Mouse (Mus musculus) midbrain, embryonic 12.5 days (tissue): ENCODE measurements at regions not wholly inside any gene's neighbourhood (a gene's known extent, or its start where the extent isn't known, plus 50 kb on each side); places are given as distances from the start of the nearest gene placed in this dataset.
A peak's percentile ranks its signal among the peaks of the same experiment; 100 is the strongest.

ENCODE experiments used
- ATAC-seq: fragments of 200-750 bp; cut with Nextera tagmentation; 2 replicates; pipeline ENCODE4 v1.8.0; 2017; ENCODE audit warnings: low read depth, moderate TSS enrichment, moderate library complexity; ENCODE audit not compliant: low FRiP score
- H3K27ac ChIP-seq: fragments of 300-500 bp; sonication (generic); replicated peaks from 2 replicates; pipeline ENCODE4 v1.5.1; 2016; ENCODE audit warnings: mild to moderate bottlenecking
- H3K27me3 ChIP-seq: fragments of 300-500 bp; sonication (generic); 2 replicates; pipeline ENCODE4 v1.6.1; 2016; ENCODE audit warnings: mild to moderate bottlenecking
- H3K36me3 ChIP-seq: fragments of 300-500 bp; sonication (generic); 2 replicates; pipeline ENCODE4 v1.6.1; 2016
- H3K4me1 ChIP-seq: fragments of 300-500 bp; sonication (generic); 2 replicates; pipeline ENCODE4 v1.6.1; 2016
- H3K4me2 ChIP-seq: fragments of 300-500 bp; sonication (generic); replicated peaks from 2 replicates; pipeline ENCODE4 v1.6.1; 2016; ENCODE audit warnings: mild to moderate bottlenecking, moderate library complexity
- H3K4me3 ChIP-seq: fragments of 300-500 bp; sonication (generic); 2 replicates; pipeline ENCODE4 v1.5.1; 2016; ENCODE audit warnings: mild to moderate bottlenecking
- H3K9ac ChIP-seq: fragments of 300-500 bp; sonication (generic); replicated peaks from 2 replicates; pipeline ENCODE4 v1.6.1; 2016; ENCODE audit warnings: mild to moderate bottlenecking, moderate library complexity
- H3K9me3 ChIP-seq: fragments of 300-500 bp; sonication (generic); 2 replicates; pipeline ENCODE4 v1.6.1; 2016; ENCODE audit warnings: mild to moderate bottlenecking
- WGBS: fragments of 180-500 bp; shearing (Covaris S2); methylation state at CpG from one replicate; pipeline ENCODE4 v1.1.7; 2016; 5-methylcytosine and 5-hydroxymethylcytosine counted together

- WGBS, result 89% methylated on average over 3 of the region's 3 CpGs
- Histone ChIP-seq H3K9ac (no peak overlapping the region), H3K4me2 (no peak overlapping the region), H3K27ac (no peak overlapping the region), H3K9me3 (no peaks in the 10 kb centered on the region), H3K27me3 (no peaks in the 10 kb centered on the region), H3K4me3 (no peak overlapping the region), H3K4me1 (no peaks in the 10 kb centered on the region), H3K36me3 (no peaks in the 10 kb centered on the region)
- no peak for ATAC-seq
Measured at GRCm38 (mm10) chr2:79149012-79149698, 106.1 kb upstream of the Itga4 start.

DNA sequence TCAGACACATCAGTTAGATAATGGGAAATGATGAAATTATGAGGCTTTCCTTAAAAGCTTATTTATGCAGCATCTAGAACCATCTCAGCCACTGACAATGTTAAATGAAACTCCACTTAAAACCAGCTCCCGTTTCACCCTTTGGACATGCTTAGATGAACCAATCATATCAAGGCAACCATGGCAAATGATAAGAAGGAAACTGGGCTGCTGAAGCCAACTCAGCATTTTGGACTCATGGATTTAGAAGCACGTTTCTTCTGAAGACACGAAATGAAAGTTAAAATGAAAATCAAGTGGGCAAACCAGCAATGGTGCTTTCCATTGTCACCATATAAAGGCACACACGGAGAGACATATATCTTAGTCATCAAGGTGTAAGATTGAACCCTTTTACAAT, 103.6 kb upstream of the Itga4 start:
- no peaks in the 10 kb centered on the region for H3K9me3 ChIP-seq
- H3K36me3 ChIP-seq, result no peaks in the 10 kb centered on the region
- no peaks in the 10 kb centered on the region for H3K4me1 ChIP-seq
- H3K4me3 ChIP-seq, result no peak overlapping the region
- WGBS, result 87% methylated on average over 4 of the region's 4 CpGs
- H3K9ac ChIP-seq, result no peak overlapping the region
- no peak overlapping the region for H3K27ac ChIP-seq
- H3K27me3 ChIP-seq, result no peaks in the 10 kb centered on the region
- no peak for ATAC-seq
- no peak overlapping the region for H3K4me2 ChIP-seq

DNA sequence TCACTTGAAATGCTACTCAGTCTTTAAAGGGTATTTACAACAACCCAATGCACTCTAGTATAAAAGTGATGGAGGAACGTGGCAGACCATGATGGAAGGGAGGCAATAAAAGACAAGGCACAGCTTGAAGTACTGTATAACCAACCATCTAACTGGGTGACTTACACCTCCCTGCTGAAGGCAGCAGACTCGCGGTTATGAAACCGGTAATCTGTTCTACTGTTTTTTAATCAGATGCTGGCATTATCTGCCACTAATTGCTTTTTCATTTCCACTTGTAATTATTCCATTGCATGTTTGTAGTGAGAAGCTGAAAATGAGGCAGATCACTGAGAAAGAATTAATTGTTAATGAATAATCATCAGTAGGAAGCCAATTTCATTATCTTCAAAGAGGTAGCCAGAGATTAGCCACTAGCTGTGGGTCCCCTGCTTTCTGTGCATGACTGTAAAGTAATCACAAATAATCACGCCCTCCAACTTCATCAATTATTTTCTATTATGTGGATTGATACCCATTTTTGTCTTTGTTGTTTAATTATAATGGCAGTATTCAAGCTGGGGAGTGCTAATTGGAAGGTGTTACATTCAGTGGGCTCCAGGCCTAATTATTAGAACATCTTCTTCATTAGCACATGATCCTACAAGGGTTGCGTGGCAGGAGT, 103.1 kb upstream of the Itga4 start:
- H3K9me3 ChIP-seq, result no peaks in the 10 kb centered on the region
- H3K36me3 ChIP-seq, result no peaks in the 10 kb centered on the region
- no peak overlapping the region for H3K4me3 ChIP-seq
- H3K9ac ChIP-seq, result no peak overlapping the region
- no peak overlapping the region for H3K4me2 ChIP-seq
- no peaks in the 10 kb centered on the region for H3K4me1 ChIP-seq
- peak; percentile 60; the same call in 1 of the 2 replicates for ATAC-seq
- no peak overlapping the region for H3K27ac ChIP-seq
- H3K27me3 ChIP-seq, result no peaks in the 10 kb centered on the region
- WGBS, result 77% methylated on average over 6 of the region's 6 CpGs

- H3K9ac ChIP-seq, result no peak overlapping the region
- H3K9me3 ChIP-seq, result no peaks in the 10 kb centered on the region
- H3K27ac ChIP-seq, result no peak overlapping the region
- no peaks in the 10 kb centered on the region for H3K4me1 ChIP-seq
- H3K4me2 ChIP-seq, result no peak overlapping the region
- ATAC-seq, result no peak
- 87% methylated on average over 5 of the region's 5 CpGs for WGBS
- no peak overlapping the region for H3K4me3 ChIP-seq
- no peaks in the 10 kb centered on the region for H3K36me3 ChIP-seq
- H3K27me3 ChIP-seq, result no peaks in the 10 kb centered on the region
Measured at GRCm38 (mm10) chr2:79152695-79153057, 102.5 kb upstream of the Itga4 start.

DNA sequence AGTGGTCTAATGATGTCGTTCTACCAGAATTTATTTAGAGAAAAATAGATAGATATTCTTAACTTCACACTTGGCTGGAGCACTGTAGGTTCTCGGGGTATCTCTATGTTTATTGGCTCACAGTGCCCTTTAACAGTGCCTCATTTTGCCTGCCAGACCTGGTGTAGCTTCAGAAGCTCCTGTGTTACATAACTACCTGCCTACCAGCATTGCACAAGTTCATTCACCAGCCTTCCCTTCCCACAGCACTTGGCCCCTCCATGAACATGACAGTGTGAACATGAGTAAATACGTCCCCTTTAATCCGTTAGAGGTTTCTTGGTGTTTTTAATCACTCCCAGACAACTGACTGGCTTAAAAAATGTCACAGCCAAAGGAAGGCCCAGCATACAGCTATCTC, 102.2 kb upstream of the Itga4 start:
- no peak overlapping the region for H3K9ac ChIP-seq
- H3K9me3 ChIP-seq, result no peaks in the 10 kb centered on the region
- H3K36me3 ChIP-seq, result no peaks in the 10 kb centered on the region
- H3K4me2 ChIP-seq, result no peak overlapping the region
- H3K4me1 ChIP-seq, result no peaks in the 10 kb centered on the region
- H3K4me3 ChIP-seq, result no peak overlapping the region
- ATAC-seq, result 0 out of 2 replicates have a peak, but pooled peaks have one; percentile 16
- H3K27me3 ChIP-seq, result no peaks in the 10 kb centered on the region
- WGBS, result 78% methylated on average over 4 of the region's 4 CpGs
- no peak overlapping the region for H3K27ac ChIP-seq

GRCm38 (mm10) chr2:79158450-79159055, 96.7 kb upstream of the Itga4 start:
- Histone ChIP-seq H3K27me3 (no peaks in the 10 kb centered on the region), H3K36me3 (no peaks in the 10 kb centered on the region), H3K4me1 (no peaks in the 10 kb centered on the region), H3K9ac (no peak overlapping the region), H3K4me3 (no peak overlapping the region), H3K4me2 (no peak overlapping the region), H3K27ac (no peak overlapping the region), H3K9me3 (no peaks in the 10 kb centered on the region)
- ATAC-seq, result no peak
- WGBS, result 76% methylated on average over 3 of the region's 3 CpGs

GRCm38 (mm10) chr2:79159336-79159735, 95.9 kb upstream of the Itga4 start:
- no peaks in the 10 kb centered on the region for H3K27me3 ChIP-seq
- H3K9ac ChIP-seq, result no peak overlapping the region
- 85% methylated on average over 5 of the region's 5 CpGs for WGBS
- no peak overlapping the region for H3K27ac ChIP-seq
- H3K36me3 ChIP-seq, result no peaks in the 10 kb centered on the region
- no peaks in the 10 kb centered on the region for H3K4me1 ChIP-seq
- H3K4me2 ChIP-seq, result no peak overlapping the region
- no peak overlapping the region for H3K4me3 ChIP-seq
- ATAC-seq, result no peak
- no peaks in the 10 kb centered on the region for H3K9me3 ChIP-seq

GRCm38 (mm10) chr2:79172967-79173919, 82.0 kb upstream of the Itga4 start:
- Histone ChIP-seq H3K36me3 (no peaks in the 10 kb centered on the region), H3K9me3 (no peaks in the 10 kb centered on the region), H3K27ac (no peak overlapping the region), H3K9ac (no peak overlapping the region), H3K4me1 (no peaks in the 10 kb centered on the region), H3K4me2 (no peak overlapping the region), H3K4me3 (no peak overlapping the region), H3K27me3 (no peaks in the 10 kb centered on the region)
- no peak for ATAC-seq
- 52% methylated on average over 7 of the region's 7 CpGs for WGBS

DNA sequence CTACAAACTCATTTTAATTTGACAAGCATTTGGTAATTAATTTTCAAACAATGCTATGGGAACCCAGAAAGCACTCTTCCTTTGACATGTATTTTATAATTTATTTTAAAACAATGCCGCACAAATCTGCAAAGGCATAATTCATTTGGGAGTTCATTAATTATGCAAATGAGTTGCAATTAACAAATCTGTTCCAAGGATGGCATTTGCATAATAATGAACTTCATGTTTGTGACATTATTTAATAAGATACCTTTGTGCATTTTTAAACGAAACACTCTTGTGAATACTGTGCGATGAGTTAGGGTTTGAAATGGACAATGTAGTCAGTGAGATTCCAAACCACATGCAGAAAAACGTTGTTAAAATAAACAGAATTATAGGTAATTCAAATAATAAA, 80.9 kb upstream of the Itga4 start:
- 85% methylated on average over 4 of the region's 4 CpGs for WGBS
- no peak for ATAC-seq
- no peak overlapping the region for H3K27ac ChIP-seq

GRCm38 (mm10) chr2:79180782-79181181, 74.4 kb upstream of the Itga4 start:
- 69% methylated on average over 7 of the region's 7 CpGs for WGBS
- Histone ChIP-seq H3K27ac (no peak overlapping the region), H3K4me3 (no peak overlapping the region)

More for the DNA sequence above, 80.9 kb upstream of the Itga4 start:
- Histone ChIP-seq H3K4me2 (no peak overlapping the region), H3K27me3 (no peaks in the 10 kb centered on the region), H3K4me3 (no peak overlapping the region), H3K36me3 (no peaks in the 10 kb centered on the region), H3K9ac (no peak overlapping the region), H3K4me1 (no peaks in the 10 kb centered on the region), H3K9me3 (no peaks in the 10 kb centered on the region)

GRCm38 (mm10) chr2:79183034-79183630, 72.1 kb upstream of the Itga4 start:
- H3K36me3 ChIP-seq, result no peaks in the 10 kb centered on the region
- ATAC-seq, result no peak
- no peak overlapping the region for H3K27ac ChIP-seq
- H3K9me3 ChIP-seq, result no peaks in the 10 kb centered on the region
- 79% methylated on average over 7 of the region's 7 CpGs for WGBS
- no peak overlapping the region for H3K4me2 ChIP-seq
- H3K27me3 ChIP-seq, result no peaks in the 10 kb centered on the region
- no peak overlapping the region for H3K4me3 ChIP-seq
- H3K9ac ChIP-seq, result no peak overlapping the region
- H3K4me1 ChIP-seq, result peaks cover 7% of the 10 kb centered on the region; the same call in 1 of the 2 replicates

More at GRCm38 (mm10) chr2:79180782-79181181, 74.4 kb upstream of the Itga4 start:
- no peaks in the 10 kb centered on the region for H3K36me3 ChIP-seq
- ATAC-seq, result no peak
- H3K27me3 ChIP-seq, result no peaks in the 10 kb centered on the region
- no peak overlapping the region for H3K4me2 ChIP-seq
- no peaks in the 10 kb centered on the region for H3K9me3 ChIP-seq
- no peak overlapping the region for H3K9ac ChIP-seq
- peaks cover 3% of the 10 kb centered on the region; the same call in 1 of the 2 replicates for H3K4me1 ChIP-seq
